Mouse (Mus musculus): Measurements from ENCODE around the gene Tnfaip6. TPM values are rescaled to one million over a fixed set of nuclear protein-coding genes. Genes with fewer than 3 reads are reported as not detected.

Tnfaip6 gene
- polyA plus RNA-seq, 2 experiments = 18.8 to 29.3 TPM

DNA sequence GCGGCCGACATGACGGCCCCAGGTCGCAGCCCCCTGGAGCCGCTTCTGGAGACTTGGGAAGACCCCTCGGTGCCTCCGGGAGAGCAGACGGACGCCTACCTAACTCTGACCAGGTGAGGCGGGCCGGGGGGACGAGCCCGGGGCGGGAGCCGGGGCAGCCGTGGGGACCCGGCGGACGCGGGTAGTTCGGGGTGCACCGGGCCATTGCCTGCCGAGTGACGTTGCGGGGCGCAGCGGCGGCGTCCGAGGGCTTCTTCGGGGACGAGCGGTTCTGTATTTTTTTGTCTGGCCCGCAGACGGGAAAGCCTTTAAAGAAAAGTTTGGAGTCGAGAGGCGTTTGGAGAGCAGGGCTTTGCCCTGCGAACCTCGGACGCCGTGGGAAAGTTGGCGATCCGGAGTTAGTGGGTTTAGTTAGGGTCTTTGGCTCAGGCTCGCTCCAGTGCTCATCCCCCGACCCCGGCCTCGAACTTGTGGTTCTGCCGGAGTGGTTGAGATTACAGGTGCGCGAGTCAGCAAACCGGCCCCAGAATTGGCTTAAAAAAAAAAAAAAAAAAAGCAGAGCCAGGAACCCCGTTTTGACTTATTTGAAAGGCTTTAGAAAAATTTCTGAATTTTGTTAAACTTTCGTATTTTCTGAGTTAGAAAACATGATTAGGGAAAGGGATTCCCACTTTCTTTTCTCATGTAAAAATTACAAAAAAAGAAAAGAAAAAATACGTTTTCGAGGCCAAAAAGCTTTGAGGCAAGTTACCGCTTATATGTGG, 35.5 kb downstream of the Tnfaip6 start:
- H3K4me2 ChIP-seq (replicated peaks; ENCODE audit: low read depth, low read length, severe bottlenecking) = peak overlapping the region; percentile 60
- H3K9ac ChIP-seq (ENCODE audit: low read depth, low read length, severe bottlenecking) = peak overlapping the region; percentile 91
- no peak for TF ChIP-seq POLR2A (IDR thresholded peaks at IDR 0.05; ENCODE audit: borderline replicate concordance, extremely low read depth, insufficient read depth, insufficient read length)
- peaks cover 9% of the 10 kb centered on the region; the same call in 1 of the 2 replicates for H3K4me1 ChIP-seq (ENCODE audit: control insufficient read depth, insufficient read depth, low read length)
- ATAC-seq (ENCODE audit: low FRiP score, low read depth) = no peak
- H3K9me3 ChIP-seq (ENCODE audit: control insufficient read depth, low read length) = no peaks in the 10 kb centered on the region
- H3K36me3 ChIP-seq (ENCODE audit: control insufficient read depth, insufficient read depth, low read length) = peaks cover 27% of the 10 kb centered on the region
- WGBS = 2% methylated on average over 54 of the region's 56 CpGs
- H3K27ac ChIP-seq (replicated peaks; ENCODE audit: low read depth, low read length) = peak overlapping the region; percentile 87
- H3K4me3 ChIP-seq (replicated peaks; ENCODE audit: low read length) = peak overlapping the region; percentile 100
- H3K27me3 ChIP-seq (ENCODE audit: control insufficient read depth, insufficient read depth, low read length) = no peaks in the 10 kb centered on the region
- DNase-seq (ENCODE audit: low spot score) = peak; percentile 38

DNA sequence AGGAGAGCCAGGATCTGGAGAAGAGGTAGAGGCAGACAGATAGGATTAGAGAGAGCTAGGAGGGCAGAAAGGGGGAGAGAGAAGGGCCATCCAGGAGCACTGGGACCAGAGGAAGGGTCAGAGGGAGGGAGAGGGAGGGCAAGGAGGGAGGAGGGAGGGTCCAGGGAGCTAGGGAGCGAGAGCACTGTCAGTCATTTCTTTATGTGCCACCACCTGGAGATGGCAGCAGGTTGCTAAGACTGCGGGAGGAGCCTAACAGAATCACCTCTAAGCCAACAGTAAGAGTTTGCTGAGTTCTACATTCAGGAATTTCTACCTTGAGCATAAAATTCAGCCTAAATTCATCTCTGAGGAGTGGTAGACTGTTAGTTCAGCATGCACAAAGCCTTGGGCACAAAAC, 40.9 kb downstream of the Tnfaip6 start:
- peaks cover 67% of the 10 kb centered on the region for H3K36me3 ChIP-seq (ENCODE audit: control insufficient read depth, insufficient read depth, low read length)

DNA sequence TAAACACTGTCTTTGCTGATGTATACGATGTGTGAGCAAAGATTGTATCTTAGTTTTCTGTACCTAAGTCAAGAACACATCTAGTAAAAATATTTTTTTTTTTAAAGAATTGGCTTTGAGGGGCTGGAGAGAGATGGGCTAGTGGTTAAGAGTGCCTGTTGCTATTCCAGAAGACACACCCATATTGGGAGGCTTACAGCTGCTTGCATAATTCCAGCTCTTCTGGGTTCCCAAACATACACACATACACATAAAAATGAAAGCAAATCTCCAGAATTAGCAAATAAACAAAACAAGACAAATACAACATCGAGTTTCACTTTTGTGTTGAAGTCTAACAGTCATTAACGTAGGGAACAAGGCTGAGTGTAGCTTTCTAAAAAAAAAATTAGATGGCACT, 46.2 kb downstream of the Tnfaip6 start:
- 88% methylated on average over 3 of the region's 3 CpGs for WGBS
- Histone ChIP-seq H3K27me3 (ENCODE audit: control insufficient read depth, insufficient read depth, low read length) (no peaks in the 10 kb centered on the region), H3K4me2 (replicated peaks; ENCODE audit: low read depth, low read length, severe bottlenecking) (no peak overlapping the region), H3K4me3 (replicated peaks; ENCODE audit: low read length) (no peak overlapping the region), H3K9me3 (ENCODE audit: control insufficient read depth, low read length) (no peaks in the 10 kb centered on the region), H3K9ac (ENCODE audit: low read depth, low read length, severe bottlenecking) (no peak overlapping the region), H3K27ac (replicated peaks; ENCODE audit: low read depth, low read length) (no peak overlapping the region), H3K36me3 (ENCODE audit: control insufficient read depth, insufficient read depth, low read length) (peaks cover 75% of the 10 kb centered on the region), H3K4me1 (ENCODE audit: control insufficient read depth, insufficient read depth, low read length) (no peaks in the 10 kb centered on the region)
- no peak for TF ChIP-seq POLR2A (IDR thresholded peaks at IDR 0.05; ENCODE audit: borderline replicate concordance, extremely low read depth, insufficient read depth, insufficient read length)
- DNase-seq (ENCODE audit: low spot score) (no peak), ATAC-seq (ENCODE audit: low FRiP score, low read depth) (no peak)

More for the DNA sequence above, 40.9 kb downstream of the Tnfaip6 start:
- ATAC-seq (ENCODE audit: low FRiP score, low read depth) (no peak), DNase-seq (ENCODE audit: low spot score) (no peak)
- Histone ChIP-seq H3K9me3 (ENCODE audit: control insufficient read depth, low read length) (no peaks in the 10 kb centered on the region), H3K27me3 (ENCODE audit: control insufficient read depth, insufficient read depth, low read length) (no peaks in the 10 kb centered on the region), H3K4me3 (replicated peaks; ENCODE audit: low read length) (no peak overlapping the region), H3K9ac (ENCODE audit: low read depth, low read length, severe bottlenecking) (no peak overlapping the region), H3K27ac (replicated peaks; ENCODE audit: low read depth, low read length) (no peak overlapping the region), H3K4me1 (ENCODE audit: control insufficient read depth, insufficient read depth, low read length) (0 out of 2 replicates have a peak, but pooled peaks cover 4% of the 10 kb centered on the region), H3K4me2 (replicated peaks; ENCODE audit: low read depth, low read length, severe bottlenecking) (no peak overlapping the region)
- TF ChIP-seq POLR2A (IDR thresholded peaks at IDR 0.05; ENCODE audit: borderline replicate concordance, extremely low read depth, insufficient read depth, insufficient read length) = no peak
- 97% methylated on average over 2 of the region's 2 CpGs for WGBS

DNA sequence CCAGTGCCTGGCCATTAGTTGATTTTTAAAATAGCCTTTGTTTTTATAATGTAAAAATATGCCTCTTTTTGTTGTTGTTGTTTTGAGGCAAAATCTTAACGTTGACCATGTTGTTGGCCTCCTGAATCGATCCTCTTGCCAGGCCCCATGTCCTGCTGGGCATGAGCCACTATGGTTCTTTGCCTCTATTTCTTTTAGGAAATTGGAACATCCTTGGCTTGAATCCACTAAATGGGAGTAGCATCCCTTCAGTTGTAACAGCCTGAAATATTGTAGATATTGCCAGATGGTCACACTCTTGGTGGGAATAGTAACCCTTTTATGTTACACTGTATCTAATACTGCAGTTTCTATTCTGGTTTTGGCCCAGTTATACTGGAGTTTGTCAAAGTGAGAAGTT, 46.8 kb downstream of the Tnfaip6 start:
- Histone ChIP-seq H3K36me3 (ENCODE audit: control insufficient read depth, insufficient read depth, low read length) (peaks cover 75% of the 10 kb centered on the region), H3K9ac (ENCODE audit: low read depth, low read length, severe bottlenecking) (no peak overlapping the region), H3K4me1 (ENCODE audit: control insufficient read depth, insufficient read depth, low read length) (no peaks in the 10 kb centered on the region), H3K4me2 (replicated peaks; ENCODE audit: low read depth, low read length, severe bottlenecking) (no peak overlapping the region), H3K9me3 (ENCODE audit: control insufficient read depth, low read length) (no peaks in the 10 kb centered on the region), H3K27ac (replicated peaks; ENCODE audit: low read depth, low read length) (no peak overlapping the region), H3K27me3 (ENCODE audit: control insufficient read depth, insufficient read depth, low read length) (no peaks in the 10 kb centered on the region), H3K4me3 (replicated peaks; ENCODE audit: low read length) (no peak overlapping the region)
- ATAC-seq (ENCODE audit: low FRiP score, low read depth) (no peak), DNase-seq (ENCODE audit: low spot score) (no peak)
- TF ChIP-seq POLR2A (IDR thresholded peaks at IDR 0.05; ENCODE audit: borderline replicate concordance, extremely low read depth, insufficient read depth, insufficient read length) = no peak
- WGBS = 93% methylated on average over 2 of the region's 2 CpGs

Other genes with a start within 250 kb of the Tnfaip6 start
- gene Rbm43, start 102.8 kb upstream of the Tnfaip6 start, polyA plus RNA-seq (2012; rRNA removed) = 9.6 and 10.8 TPM in 2 replicates
- gene Rbm43, start 102.8 kb upstream of the Tnfaip6 start, polyA plus RNA-seq (2014; fragmentation: Nextera tagmentation; extraction: Ambion mirVana) = 17.4 and 18.5 TPM in 2 replicates
- 4.3 and 7.9 TPM in 2 replicates for gene Nmi, start 64.5 kb upstream of the Tnfaip6 start, polyA plus RNA-seq (2012; rRNA removed)
- 11.3 and 13.4 TPM in 2 replicates for gene Nmi, start 64.5 kb upstream of the Tnfaip6 start, polyA plus RNA-seq (2014; fragmentation: Nextera tagmentation; extraction: Ambion mirVana)
- 21.3 and 25.6 TPM in 2 replicates for gene Rif1, start 34.8 kb downstream of the Tnfaip6 start, polyA plus RNA-seq (2012; rRNA removed)
- 45.2 and 51.1 TPM in 2 replicates for gene Rif1, start 34.8 kb downstream of the Tnfaip6 start, polyA plus RNA-seq (2014; fragmentation: Nextera tagmentation; extraction: Ambion mirVana)

Measured in limb, embryonic 14.5 days (tissue).